Mouse (Mus musculus): Measurements from ENCODE around the gene Tmem176a. TPM values are rescaled to one million over a fixed set of nuclear protein-coding genes. Genes with fewer than 3 reads are reported as not detected.

The Tmem176a gene
- total RNA-seq, 4 experiments from 2014 or later: 28.8 to 63.0 (median 40.9) TPM

GRCm38 (mm10) chr6:48894203-48894602, 53.5 kb downstream of the Tmem176a start:
- no peak for DNase-seq (ENCODE audit: low spot score in 2 of 2)

DNA sequence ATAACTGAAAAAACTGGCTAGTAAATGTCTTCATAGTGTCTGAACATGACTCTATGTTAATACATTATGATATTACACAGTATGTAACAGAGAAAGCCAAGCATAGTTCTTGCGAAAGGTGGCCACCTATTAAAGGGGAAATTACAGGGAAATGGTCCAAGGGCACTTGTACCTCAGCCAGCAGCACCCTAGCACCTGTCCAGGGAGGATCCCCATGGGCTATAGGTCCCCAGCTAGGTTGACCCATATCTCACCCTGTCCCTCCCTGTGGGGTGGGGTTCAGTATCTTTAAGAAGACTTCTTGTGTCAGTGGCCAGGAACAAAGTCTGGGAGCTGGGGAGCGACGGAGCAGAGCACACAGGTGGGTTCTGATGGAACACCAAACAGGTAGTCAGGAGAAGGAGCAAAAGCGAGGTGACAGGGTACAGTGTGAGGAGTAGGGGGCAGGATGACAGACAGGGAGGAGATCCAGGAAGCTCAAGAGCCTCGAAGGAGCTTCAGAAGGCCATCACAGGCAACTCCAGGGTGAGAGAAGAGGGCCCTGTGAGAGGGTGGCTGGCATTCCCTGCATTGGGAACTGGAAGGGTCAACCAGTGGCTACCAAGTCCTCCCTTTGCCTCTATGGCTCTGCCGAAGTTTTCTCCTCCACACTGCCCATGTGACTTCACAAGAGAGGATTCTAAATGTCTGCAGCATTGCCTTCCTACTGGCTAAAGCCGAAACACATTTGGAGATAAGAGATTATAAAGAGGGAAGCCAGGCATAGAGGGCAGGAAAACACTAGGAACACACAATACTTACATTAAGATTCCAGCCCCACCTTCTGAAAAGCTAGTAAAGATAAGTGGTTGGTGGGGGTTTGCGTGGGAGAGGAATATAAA, 54.5 kb downstream of the Tmem176a start:
- DNase-seq (ENCODE audit: low spot score in 2 of 2): no peak

DNA sequence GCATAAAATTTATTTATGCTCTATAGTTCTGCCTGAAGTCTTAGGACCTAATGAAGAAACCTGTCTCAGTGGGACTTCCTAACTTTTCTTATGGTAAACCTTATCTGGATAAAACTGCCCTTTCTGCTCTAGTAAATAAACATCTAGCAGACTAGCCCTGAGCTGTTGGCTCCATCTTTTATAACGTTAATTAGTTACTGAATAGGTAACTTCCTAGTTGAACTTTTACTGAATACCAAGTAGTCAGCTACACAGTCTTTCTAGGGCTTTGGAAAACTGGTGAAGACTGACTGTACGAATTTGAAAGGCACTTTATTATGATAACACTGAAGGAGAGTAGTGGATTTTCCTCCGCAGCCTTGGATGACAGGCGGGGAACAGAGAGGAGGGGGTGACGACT, 55.2 kb downstream of the Tmem176a start:
- DNase-seq (ENCODE audit: low spot score in 2 of 2): no peak

Other genes starting within 250 kb of the Tmem176a start
- gene Repin1, start 247.0 kb upstream of the Tmem176a start, total RNA-seq (2022): 10 to 100 TPM; 62.2 to 67.3 (median 64.6) TPM
- 1 to 10 TPM in 1 of 4 experiments, not detected in 3; 1.6 TPM for gene Gm44965, start 247.0 kb upstream of the Tmem176a start, total RNA-seq (2022)
- 1 to 10 TPM; 7.7 to 9.5 (median 7.8) TPM for gene Zfp775, start 238.9 kb upstream of the Tmem176a start, total RNA-seq (2022)
- gene AI854703, start 214.2 kb upstream of the Tmem176a start, total RNA-seq (2022): 10 to 100 TPM; 15.2 to 16.7 (median 16.1) TPM
- gene Gimap8, start 193.7 kb upstream of the Tmem176a start, total RNA-seq (2022): 1 to 10 TPM in 1 of 4 experiments, under 1 TPM in 3; 0.77 to 1.0 (median 0.83) TPM
- 1 to 10 TPM in 1 of 4 experiments, under 1 TPM in 3; 0.36 to 1.0 (median 0.45) TPM for gene Gimap9, start 164.8 kb upstream of the Tmem176a start, total RNA-seq (2022)
- under 1 TPM in 3 of 4 experiments, not detected in 1; 0.41 to 0.56 (median 0.55) TPM for gene Gimap4, start 156.4 kb upstream of the Tmem176a start, total RNA-seq (2022)
- gene Gimap6, start 132.7 kb upstream of the Tmem176a start, total RNA-seq (2022): 1 to 10 TPM; 3.1 to 4.3 (median 4.0) TPM
- 1 to 10 TPM in 1 of 4 experiments, not detected in 3; 2.3 TPM for gene Gm28053, start 122.3 kb upstream of the Tmem176a start, total RNA-seq (2022)
- gene Gimap7, start 122.3 kb upstream of the Tmem176a start, total RNA-seq (2022): not detected
- 1 to 10 TPM; 1.6 to 2.8 (median 1.8) TPM for gene Gimap1, start 101.9 kb upstream of the Tmem176a start, total RNA-seq (2022)
- 1 to 10 TPM in 1 of 4 experiments, under 1 TPM in 3; 0.32 to 1.2 (median 0.89) TPM for gene Gimap5, start 94.7 kb upstream of the Tmem176a start, total RNA-seq (2022)
- not detected for gene Gimap3, start 70.1 kb upstream of the Tmem176a start, total RNA-seq (2022)
- 10 to 100 TPM; 48.3 to 96.9 (median 67.8) TPM for gene Tmem176b, start 577 bp downstream of the Tmem176a start, total RNA-seq (2022)
- not detected for gene Aoc1, start 32.0 kb downstream of the Tmem176a start, total RNA-seq (2022)
- not detected for gene 1600015I10Rik, start 89.0 kb downstream of the Tmem176a start, total RNA-seq (2022)
- not detected for gene Doxl2, start 134.0 kb downstream of the Tmem176a start, total RNA-seq (2022)
- not detected for gene Svs1, start 145.9 kb downstream of the Tmem176a start, total RNA-seq (2022)
- 10 to 100 TPM in 1 of 4 experiments, 1 to 10 TPM in 3; 2.5 to 25.6 (median 6.0) TPM for gene Gpnmb, start 195.6 kb downstream of the Tmem176a start, total RNA-seq (2022)
- gene Malsu1, start 232.9 kb downstream of the Tmem176a start, total RNA-seq (2022): 10 to 100 TPM; 26.3 to 30.5 (median 28.1) TPM